Mouse (Mus musculus) lung, adult 2 months (tissue): ENCODE results near the gene Cdc6.
A peak's percentile ranks its signal among the peaks of the same experiment; 100 is the strongest.

Experiments used
- CTCF ChIP-seq: fragments of 200-500 bp; IDR thresholded peaks from 2 replicates; pipeline ENCODE4 v1.5.1; 2011; ENCODE audit warnings: mild to moderate bottlenecking, low read length, control low read depth; ENCODE audit not compliant: insufficient read depth
- POLR2A ChIP-seq: fragments of 200-500 bp; IDR thresholded peaks from 2 replicates; pipeline ENCODE4 v1.6.1; 2011; ENCODE audit warnings: low read depth, mild to moderate bottlenecking, control low read depth, low read length, borderline replicate concordance; ENCODE audit errors: extremely low read depth

DNA sequence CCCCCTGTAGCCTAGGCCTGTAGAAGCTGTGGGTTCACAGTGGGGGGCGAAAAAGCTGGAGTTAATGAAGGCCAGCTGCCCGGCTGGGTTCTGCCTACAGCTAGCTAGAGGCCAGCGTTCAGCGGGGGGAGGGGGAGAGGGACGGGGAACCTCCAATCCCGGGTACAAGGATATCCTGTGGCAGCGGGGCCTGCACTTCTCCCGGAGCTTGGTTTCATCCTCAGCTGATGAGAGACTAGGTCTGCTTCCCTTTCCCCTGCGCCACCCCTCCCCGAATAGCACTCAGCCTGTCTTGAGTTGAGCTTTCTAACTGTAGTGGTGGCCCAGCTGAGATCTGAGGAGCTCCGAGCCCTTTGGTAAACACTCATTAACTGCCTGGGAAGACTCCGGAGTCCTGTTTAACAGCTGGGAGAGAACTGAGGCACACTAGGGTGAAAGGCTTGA lies 18.3 kb downstream of the Cdc6 start:
- TF ChIP-seq POLR2A (0 out of 2 replicates have a peak, but pooled peaks have one; percentile 12), CTCF (no peak)
